Mouse (Mus musculus): Measurements from ENCODE around the gene Cyp2d9. TPM values are rescaled to one million over a fixed set of nuclear protein-coding genes. Genes with fewer than 3 reads are reported as not detected.

Gene Cyp2d9
- total and polyA plus RNA-seq, 3 experiments = not detected

- Histone ChIP-seq H3K4me3 (replicated peaks in 1 of 3; ENCODE audit: low read depth in 2 of 3, low read length in 2 of 3, poor library complexity in 1 of 3) (no peak overlapping the region), H3K27me3 (replicated peaks) (peaks cover 40% of the 10 kb centered on the region), H3K4me1 (ENCODE audit: control insufficient read depth in 1 of 2, insufficient read depth in 2 of 2) (no peaks in the 10 kb centered on the region), H3K9ac (ENCODE audit: insufficient read depth, low read depth) (no peak overlapping the region), H3K4me2 (ENCODE audit: insufficient read depth, low read depth, poor library complexity, severe bottlenecking) (no peak overlapping the region), H3K79me2 (replicated peaks; ENCODE audit: control insufficient read depth, extremely low read depth, insufficient read depth, poor library complexity, severe bottlenecking) (no peaks in the 10 kb centered on the region), H3K9me3 (replicated peaks; ENCODE audit: low read length) (no peaks in the 10 kb centered on the region), H3K36me3 (replicated peaks in 1 of 2; ENCODE audit: control insufficient read depth in 1 of 2, insufficient read depth in 1 of 2, low read length in 1 of 2) (no peaks in the 10 kb centered on the region), H3K27ac (ENCODE audit: insufficient read depth, low read depth) (no peak overlapping the region)
- dilution Hi-C loops (cut with MboI; ENCODE audit: extremely low pct_ligation_motif_present, extremely low pct_unique_long_range_greater_than_20kb, low sequenced_read_pairs) = no loop called here
- in situ Hi-C loops (cut with MboI; ENCODE audit: low pct_ligation_motif_present, low pct_unique_long_range_greater_than_20kb, low sequenced_read_pairs) = no loop called here
- TF ChIP-seq CTCF (conservative IDR thresholded peaks at IDR 0.05 in 1 of 2, IDR thresholded peaks at IDR 0.05 in 1 of 2; ENCODE audit: low read depth in 2 of 2, low read length in 2 of 2) (no peak), USF1 (IDR thresholded peaks at IDR 0.05; ENCODE audit: low read depth, low read length) (no peak), KAT2A (IDR thresholded peaks at IDR 0.05; ENCODE audit: insufficient replicate concordance, low read length) (no peak), PAX5 (IDR thresholded peaks at IDR 0.05; ENCODE audit: low read length) (no peak), JUND (conservative IDR thresholded peaks at IDR 0.05; ENCODE audit: low read depth, low read length) (no peak), RAD21 (IDR thresholded peaks at IDR 0.05; ENCODE audit: low read depth, low read length) (no peak), IRF4 (IDR thresholded peaks at IDR 0.05; ENCODE audit: low read depth, low read length) (no peak), RCOR1 (conservative IDR thresholded peaks at IDR 0.05; ENCODE audit: low read depth, low read length) (no peak), TCF12 (IDR thresholded peaks at IDR 0.05; ENCODE audit: low read depth, low read length) (no peak), MAFK (IDR thresholded peaks at IDR 0.05; ENCODE audit: insufficient replicate concordance, low read length) (no peak), EP300 (IDR thresholded peaks at IDR 0.05; ENCODE audit: low read length) (no peak), HCFC1 (IDR thresholded peaks at IDR 0.05; ENCODE audit: low read depth, low read length) (no peak), NRF1 (IDR thresholded peaks at IDR 0.05; ENCODE audit: low read depth, low read length) (no peak), USF2 (conservative IDR thresholded peaks at IDR 0.05; ENCODE audit: low read depth, low read length) (no peak), MAZ (IDR thresholded peaks at IDR 0.05; ENCODE audit: low read depth, low read length) (no peak), ELF1 (IDR thresholded peaks at IDR 0.05; ENCODE audit: low read depth, low read length) (no peak), NELFE (IDR thresholded peaks at IDR 0.05; ENCODE audit: low read depth, low read length) (no peak)
- no peak for DNase-seq (ENCODE audit: extremely low read depth)
Measured at GRCm38 (mm10) chr15:82401516-82401915, 31.7 kb upstream of the Cyp2d9 start.

- H3K79me2 ChIP-seq (replicated peaks; ENCODE audit: control insufficient read depth, extremely low read depth, insufficient read depth, poor library complexity, severe bottlenecking) = no peaks in the 10 kb centered on the region
Measured at GRCm38 (mm10) chr15:82402106-82402505, 31.1 kb upstream of the Cyp2d9 start.

More at GRCm38 (mm10) chr15:82402106-82402505, 31.1 kb upstream of the Cyp2d9 start:
- H3K4me2 ChIP-seq (ENCODE audit: insufficient read depth, low read depth, poor library complexity, severe bottlenecking) = no peak overlapping the region
- peaks cover 1 to 2% of the 10 kb centered on the region in 2 experiments; a peak in 2 of 4 replicates for H3K4me1 ChIP-seq (ENCODE audit: control insufficient read depth in 1 of 2, insufficient read depth in 2 of 2)
- DNase-seq (ENCODE audit: extremely low read depth) = no peak
- TF ChIP-seq JUN (IDR thresholded peaks at IDR 0.05; ENCODE audit: insufficient read depth, low read depth, low read length) (no peak), HCFC1 (IDR thresholded peaks at IDR 0.05; ENCODE audit: low read depth, low read length) (no peak), IRF4 (IDR thresholded peaks at IDR 0.05; ENCODE audit: low read depth, low read length) (no peak), MAZ (IDR thresholded peaks at IDR 0.05; ENCODE audit: low read depth, low read length) (no peak), JUND (conservative IDR thresholded peaks at IDR 0.05; ENCODE audit: low read depth, low read length) (no peak), ELF1 (IDR thresholded peaks at IDR 0.05; ENCODE audit: low read depth, low read length) (no peak), RAD21 (IDR thresholded peaks at IDR 0.05; ENCODE audit: low read depth, low read length) (no peak), ETS1 (conservative IDR thresholded peaks at IDR 0.05; ENCODE audit: low read depth, low read length) (no peak), POLR2A (IDR thresholded peaks at IDR 0.05; ENCODE audit: low read depth, low read length) (no peak), MXI1 (IDR thresholded peaks at IDR 0.05; ENCODE audit: low read depth, low read length) (no peak), ZKSCAN1 (IDR thresholded peaks at IDR 0.05; ENCODE audit: borderline replicate concordance, low read depth, low read length) (no peak), ZC3H11A (IDR thresholded peaks at IDR 0.05; ENCODE audit: low read depth, low read length) (no peak), USF1 (IDR thresholded peaks at IDR 0.05; ENCODE audit: low read depth, low read length) (no peak)
- dilution Hi-C loops (cut with MboI; ENCODE audit: extremely low pct_ligation_motif_present, extremely low pct_unique_long_range_greater_than_20kb, low sequenced_read_pairs) = no loop called here
- peaks cover 43% of the 10 kb centered on the region for H3K27me3 ChIP-seq (replicated peaks)
- no peak overlapping the region for H3K9ac ChIP-seq (ENCODE audit: insufficient read depth, low read depth)
- H3K36me3 ChIP-seq (replicated peaks in 1 of 2; ENCODE audit: control insufficient read depth in 1 of 2, insufficient read depth in 1 of 2, low read length in 1 of 2) = no peaks in the 10 kb centered on the region
- H3K9me3 ChIP-seq (replicated peaks; ENCODE audit: low read length) = no peaks in the 10 kb centered on the region
- no peak overlapping the region for H3K4me3 ChIP-seq (replicated peaks in 1 of 3; ENCODE audit: low read depth in 2 of 3, low read length in 2 of 3, poor library complexity in 1 of 3)
- H3K27ac ChIP-seq (ENCODE audit: insufficient read depth, low read depth) = no peak overlapping the region
- in situ Hi-C loops (cut with MboI; ENCODE audit: low pct_ligation_motif_present, low pct_unique_long_range_greater_than_20kb, low sequenced_read_pairs) = no loop called here

Measured in CH12.LX (cell line).